Mouse (Mus musculus): ENCODE results near the gene Gm17324. TPM values are rescaled to one million over a fixed set of nuclear protein-coding genes. Genes with fewer than 3 reads are reported as not detected.
"Not testable (repeated sequence)": the region's sequence is repeated elsewhere in the genome, so short reads cannot be mapped to it uniquely, and the experiment has no call there.

The Gm17324 gene
- polyA plus RNA-seq (2012; rRNA removed) = 0.08 TPM in 1 of 2 replicates, not detected in the other

- H3K4me1 ChIP-seq (ENCODE audit: control insufficient read depth, insufficient read depth, low read length) = peaks cover 5% of the 10 kb centered on the region; the same call in 1 of the 2 replicates
- DNase-seq = peak; percentile 91
- under 1% methylated on average over 94 of the region's 96 CpGs for WGBS
- peak within 1 kb of the TSS; percentile 64 for H3K4me3 ChIP-seq (ENCODE audit: insufficient read depth, low read depth, low read length)
- no peaks in the 10 kb centered on the region for H3K27me3 ChIP-seq (replicated peaks; ENCODE audit: control insufficient read depth, insufficient read depth, low read length)
- peak; percentile 66 for TF ChIP-seq POLR2A (IDR thresholded peaks at IDR 0.05; ENCODE audit: low read depth, low read length)
- TF ChIP-seq CTCF (conservative IDR thresholded peaks at IDR 0.05; ENCODE audit: insufficient read depth, insufficient read length, low read depth, low read length) = no peak
- no peaks in the 10 kb centered on the region for H3K36me3 ChIP-seq (ENCODE audit: control insufficient read depth, insufficient read depth, low read length)
- H3K27ac ChIP-seq (ENCODE audit: insufficient read depth, low read depth, low read length) = peak within 1 kb of the TSS; percentile 25
Measured at GRCm38 (mm10) chr9:78447973-78448873, at the start of gene Gm17324, which contains the start of gene Mto1. TSS of gene Gm17324 (minus strand) at chr9:78448786. TSS of gene Mto1 (plus strand) at chr9:78448208.

GRCm38 (mm10) chr9:78493171-78493570 is 44.6 kb upstream of the Gm17324 start:
- Histone ChIP-seq H3K27me3 (replicated peaks; ENCODE audit: control insufficient read depth, insufficient read depth, low read length) (no peaks in the 10 kb centered on the region), H3K27ac (ENCODE audit: insufficient read depth, low read depth, low read length) (no peak overlapping the region), H3K4me1 (ENCODE audit: control insufficient read depth, insufficient read depth, low read length) (no peaks in the 10 kb centered on the region; the same call in 1 of the 2 replicates), H3K36me3 (ENCODE audit: control insufficient read depth, insufficient read depth, low read length) (no peaks in the 10 kb centered on the region), H3K4me3 (ENCODE audit: insufficient read depth, low read depth, low read length) (no peak overlapping the region)
- WGBS = 80% methylated on average over 7 of the region's 7 CpGs
- no peak for DNase-seq
- TF ChIP-seq CTCF (conservative IDR thresholded peaks at IDR 0.05; ENCODE audit: insufficient read depth, insufficient read length, low read depth, low read length) (no peak), POLR2A (IDR thresholded peaks at IDR 0.05; ENCODE audit: low read depth, low read length) (no peak)

- WGBS = 79% methylated on average over 3 of the region's 3 CpGs
- no peaks in the 10 kb centered on the region; the same call in 1 of the 2 replicates for H3K4me1 ChIP-seq (ENCODE audit: control insufficient read depth, insufficient read depth, low read length)
- H3K27ac ChIP-seq (ENCODE audit: insufficient read depth, low read depth, low read length) = no peak overlapping the region
- DNase-seq = no peak
- no peak overlapping the region for H3K4me3 ChIP-seq (ENCODE audit: insufficient read depth, low read depth, low read length)
- H3K27me3 ChIP-seq (replicated peaks; ENCODE audit: control insufficient read depth, insufficient read depth, low read length) = no peaks in the 10 kb centered on the region
- no peaks in the 10 kb centered on the region for H3K36me3 ChIP-seq (ENCODE audit: control insufficient read depth, insufficient read depth, low read length)
- no peak for TF ChIP-seq POLR2A (IDR thresholded peaks at IDR 0.05; ENCODE audit: low read depth, low read length)
- TF ChIP-seq CTCF (conservative IDR thresholded peaks at IDR 0.05; ENCODE audit: insufficient read depth, insufficient read length, low read depth, low read length) = no peak
Measured at GRCm38 (mm10) chr9:78492254-78492653, 43.7 kb upstream of the Gm17324 start.

- Histone ChIP-seq H3K4me3 (ENCODE audit: insufficient read depth, low read depth, low read length) (no peak overlapping the region), H3K36me3 (ENCODE audit: control insufficient read depth, insufficient read depth, low read length) (no peaks in the 10 kb centered on the region), H3K4me1 (ENCODE audit: control insufficient read depth, insufficient read depth, low read length) (no peaks in the 10 kb centered on the region; the same call in 1 of the 2 replicates), H3K27ac (ENCODE audit: insufficient read depth, low read depth, low read length) (no peak overlapping the region), H3K27me3 (replicated peaks; ENCODE audit: control insufficient read depth, insufficient read depth, low read length) (no peaks in the 10 kb centered on the region)
- DNase-seq = no peak
- TF ChIP-seq POLR2A (IDR thresholded peaks at IDR 0.05; ENCODE audit: low read depth, low read length) = no peak
- TF ChIP-seq CTCF (conservative IDR thresholded peaks at IDR 0.05; ENCODE audit: insufficient read depth, insufficient read length, low read depth, low read length) = no peak
- WGBS = 88% methylated on average over 3 of the region's 3 CpGs
Measured at GRCm38 (mm10) chr9:78491169-78491568, 42.6 kb upstream of the Gm17324 start.

- H3K4me3 ChIP-seq (ENCODE audit: insufficient read depth, low read depth, low read length) = peak within 1 kb of the TSS; percentile 62
- TF ChIP-seq CTCF (conservative IDR thresholded peaks at IDR 0.05; ENCODE audit: insufficient read depth, insufficient read length, low read depth, low read length) (no peak), POLR2A (IDR thresholded peaks at IDR 0.05; ENCODE audit: low read depth, low read length) (no peak)
- H3K27ac ChIP-seq (ENCODE audit: insufficient read depth, low read depth, low read length) = peak within 1 kb of the TSS; percentile 62
- under 1% methylated on average over 15 of the region's 20 CpGs for WGBS
- no peaks in the 10 kb centered on the region for H3K36me3 ChIP-seq (ENCODE audit: control insufficient read depth, insufficient read depth, low read length)
- H3K4me1 ChIP-seq (ENCODE audit: control insufficient read depth, insufficient read depth, low read length) = no peaks in the 10 kb centered on the region; the same call in 1 of the 2 replicates
- DNase-seq = peak; percentile 81
- H3K27me3 ChIP-seq (replicated peaks; ENCODE audit: control insufficient read depth, insufficient read depth, low read length) = no peaks in the 10 kb centered on the region
Measured at GRCm38 (mm10) chr9:78488890-78489420, 40.4 kb upstream of the Gm17324 start, which contains the start of gene Eef1a1. TSS of gene Eef1a1 (minus strand) at chr9:78489151.

GRCm38 (mm10) chr9:78488021-78488420 is 39.4 kb upstream of the Gm17324 start:
- not testable (repeated sequence) for H3K4me3 ChIP-seq (ENCODE audit: insufficient read depth, low read depth, low read length); H3K27ac ChIP-seq (ENCODE audit: insufficient read depth, low read depth, low read length); DNase-seq; H3K36me3 ChIP-seq (ENCODE audit: control insufficient read depth, insufficient read depth, low read length); H3K4me1 ChIP-seq (ENCODE audit: control insufficient read depth, insufficient read depth, low read length); H3K27me3 ChIP-seq (replicated peaks; ENCODE audit: control insufficient read depth, insufficient read depth, low read length)
- 87% methylated on average over 5 of the region's 5 CpGs for WGBS

GRCm38 (mm10) chr9:78484660-78485059 is 36.1 kb upstream of the Gm17324 start:
- no peaks in the 10 kb centered on the region for H3K27me3 ChIP-seq (replicated peaks; ENCODE audit: control insufficient read depth, insufficient read depth, low read length)
- no peak for DNase-seq
- H3K4me3 ChIP-seq (ENCODE audit: insufficient read depth, low read depth, low read length) = no peak overlapping the region
- peaks cover 4% of the 10 kb centered on the region; the same call in 1 of the 2 replicates for H3K4me1 ChIP-seq (ENCODE audit: control insufficient read depth, insufficient read depth, low read length)
- H3K36me3 ChIP-seq (ENCODE audit: control insufficient read depth, insufficient read depth, low read length) = peaks cover under 1% of the 10 kb centered on the region
- TF ChIP-seq CTCF (conservative IDR thresholded peaks at IDR 0.05; ENCODE audit: insufficient read depth, insufficient read length, low read depth, low read length) (no peak), POLR2A (IDR thresholded peaks at IDR 0.05; ENCODE audit: low read depth, low read length) (no peak)
- no peak overlapping the region for H3K27ac ChIP-seq (ENCODE audit: insufficient read depth, low read depth, low read length)
- WGBS = 89% methylated on average over 3 of the region's 3 CpGs

Measured in kidney, adult 2 months (tissue).